ENCODE assay signal across 9 mouse cellular contexts in genomic region chr5:134668495-134668894, GRCm38 (mm10). TPM values are rescaled to one million over a fixed set of nuclear protein-coding genes. Genes with fewer than 3 reads are reported as not detected.
DNase-seq lines count a peak whose midpoint lies in the region; ATAC-seq lines count a peak whose summit lies in the region.
"Had no signal": no experiment of that assay in that cellular context is flagged by ENCODE, and none has a peak within 500 bp of the region (broad histone marks: within the 10 kb centered on the region; RNA-seq: fewer than 3 reads in every experiment).

No protein-coding gene starts in this region.

- no peak for ATAC-seq in midbrain, embryonic 16.5 days
- no peak for ATAC-seq in embryonic facial prominence, embryonic 14.5 days (ENCODE audit: low read depth)
- ATAC-seq in liver, embryonic 13.5 days (ENCODE audit: low read depth), result 0 out of 2 replicates have a peak, but pooled peaks have one; percentile 5

- H3K36me3 ChIP-seq in midbrain, embryonic 10.5 days, result peaks cover 81% of the 10 kb centered on the region
- H3K36me3 ChIP-seq in midbrain, embryonic 16.5 days (ENCODE audit: control insufficient read depth, insufficient read depth, low read length), result peaks cover 45% of the 10 kb centered on the region
- H3K36me3 ChIP-seq in embryonic facial prominence, embryonic 14.5 days (ENCODE audit: control insufficient read depth, insufficient read depth, low read length), result peaks cover 77% of the 10 kb centered on the region
- no peaks in the 10 kb centered on the region for H3K36me3 ChIP-seq in liver, embryonic 13.5 days

- DNase-seq in adrenal gland, postnatal 14 days, result peak; percentile 55
- no peak for DNase-seq in adrenal gland, adult 2 months
- DNase-seq in midbrain, embryonic 10.5 days (ENCODE audit: low spot score), result peak; percentile 67
- peak; percentile 38 for DNase-seq in embryonic facial prominence, embryonic 14.5 days (ENCODE audit: low spot score)
- no peak for DNase-seq in liver, embryonic 13.5 days
- DNase-seq in layer of hippocampus, postnatal 36 days, result no peak
- DNase-seq in thymus, postnatal 25 days, result no peak

- H3K4me2 ChIP-seq in midbrain, embryonic 16.5 days (ENCODE audit: low read length), result no peak overlapping the region
- H3K4me2 ChIP-seq in embryonic facial prominence, embryonic 14.5 days (ENCODE audit: low read depth, low read length), result no peak overlapping the region
- no peak overlapping the region for H3K4me2 ChIP-seq in liver, embryonic 13.5 days

- H3K9me3 ChIP-seq in midbrain, embryonic 10.5 days (replicated peaks), result no peaks in the 10 kb centered on the region
- no peaks in the 10 kb centered on the region for H3K9me3 ChIP-seq in midbrain, embryonic 16.5 days (replicated peaks; ENCODE audit: control insufficient read depth, low read length, poor library complexity, severe bottlenecking)
- H3K9me3 ChIP-seq in embryonic facial prominence, embryonic 14.5 days (ENCODE audit: control insufficient read depth, low read length), result no peaks in the 10 kb centered on the region
- no peaks in the 10 kb centered on the region for H3K9me3 ChIP-seq in liver, embryonic 13.5 days (replicated peaks)

- H3K4me1 ChIP-seq in midbrain, embryonic 10.5 days, result peaks cover 16% of the 10 kb centered on the region
- H3K4me1 ChIP-seq in midbrain, embryonic 16.5 days (ENCODE audit: control insufficient read depth, insufficient read depth, low read length), result peaks cover 2% of the 10 kb centered on the region; the same call in 1 of the 2 replicates
- H3K4me1 ChIP-seq in embryonic facial prominence, embryonic 14.5 days (ENCODE audit: control insufficient read depth, insufficient read depth, low read length), result no peaks in the 10 kb centered on the region
- H3K4me1 ChIP-seq in liver, embryonic 13.5 days (replicated peaks), result no peaks in the 10 kb centered on the region

- H3K9ac ChIP-seq in midbrain, embryonic 16.5 days (ENCODE audit: low read depth, low read length), result no peak overlapping the region
- no peak overlapping the region for H3K9ac ChIP-seq in embryonic facial prominence, embryonic 14.5 days (ENCODE audit: low read depth, low read length)
- H3K9ac ChIP-seq in liver, embryonic 13.5 days, result no peak overlapping the region

- H3K4me3 ChIP-seq in midbrain, embryonic 10.5 days, result no peak overlapping the region
- no peak overlapping the region for H3K4me3 ChIP-seq in midbrain, embryonic 16.5 days (ENCODE audit: low read depth, low read length)
- H3K4me3 ChIP-seq in embryonic facial prominence, embryonic 14.5 days (ENCODE audit: low read depth, low read length), result no peak overlapping the region
- no peak overlapping the region for H3K4me3 ChIP-seq in liver, embryonic 13.5 days (replicated peaks)
- H3K4me3 ChIP-seq: myocyte had no signal

- no peaks in the 10 kb centered on the region for H3K27me3 ChIP-seq in midbrain, embryonic 10.5 days (ENCODE audit: low read depth, poor library complexity, severe bottlenecking)
- H3K27me3 ChIP-seq in midbrain, embryonic 16.5 days (ENCODE audit: control insufficient read depth, insufficient read depth, low read depth, low read length), result no peaks in the 10 kb centered on the region
- no peaks in the 10 kb centered on the region for H3K27me3 ChIP-seq in embryonic facial prominence, embryonic 14.5 days (replicated peaks; ENCODE audit: control insufficient read depth, insufficient read depth, low read length)
- no peaks in the 10 kb centered on the region for H3K27me3 ChIP-seq in liver, embryonic 13.5 days

- 21% methylated on average over 8 of the region's 8 CpGs for WGBS in midbrain, embryonic 10.5 days
- 25% methylated on average over 8 of the region's 8 CpGs for WGBS in midbrain, embryonic 16.5 days
- 32% methylated on average over 8 of the region's 8 CpGs for WGBS in embryonic facial prominence, embryonic 14.5 days
- 62% methylated on average over 8 of the region's 8 CpGs for WGBS in liver, embryonic 13.5 days (ENCODE audit: insufficient replicate concordance)

- H3K27ac ChIP-seq in midbrain, embryonic 10.5 days (replicated peaks), result no peak overlapping the region; the same call in 1 of the 2 replicates
- no peak overlapping the region for H3K27ac ChIP-seq in midbrain, embryonic 16.5 days (ENCODE audit: low read length)
- H3K27ac ChIP-seq in embryonic facial prominence, embryonic 14.5 days (replicated peaks; ENCODE audit: low read depth, low read length), result no peak overlapping the region
- no peak overlapping the region for H3K27ac ChIP-seq in liver, embryonic 13.5 days

RNA-seq across cellular contexts. Expression of gene Limk1, which starts 19.9 kb away (rescaled TPM):
- 17.9 and 23.7 TPM in 2 replicates for total RNA-seq in adrenal gland, postnatal 14 days (2021)
- total RNA-seq in adrenal gland, adult 2 months (2021), result 10 to 100 TPM; 20.6 to 22.1 TPM
- 36.5 and 38.4 TPM in 2 replicates for polyA plus RNA-seq in adrenal gland, adult 2 months (2012; rRNA removed)
- polyA plus RNA-seq in midbrain, embryonic 10.5 days (2016; fragmentation: Nextera tagmentation; extraction: Ambion mirVana), result 8.0 and 9.8 TPM in 2 replicates
- polyA plus RNA-seq in midbrain, embryonic 16.5 days (2015; fragmentation: Nextera tagmentation; extraction: Ambion mirVana), result 17.8 and 20.1 TPM in 2 replicates
- polyA plus RNA-seq in embryonic facial prominence, embryonic 14.5 days (2014; fragmentation: Nextera tagmentation; extraction: Ambion mirVana), result 6.2 and 8.5 TPM in 2 replicates
- polyA plus RNA-seq in liver, embryonic 13.5 days (2015; fragmentation: Nextera tagmentation; extraction: Ambion mirVana), result 0.75 and 0.98 TPM in 2 replicates
- total RNA-seq in layer of hippocampus, postnatal 36 days (2021), result 10 to 100 TPM; 39.1 to 40.1 TPM

RNA-seq across cellular contexts. Expression of gene Eif4h, which starts 29.2 kb away (rescaled TPM):
- 277 and 309 TPM in 2 replicates for total RNA-seq in adrenal gland, postnatal 14 days (2021)
- 100 to 1,000 TPM; 243 to 252 TPM for total RNA-seq in adrenal gland, adult 2 months (2021)
- 186 and 212 TPM in 2 replicates for polyA plus RNA-seq in adrenal gland, adult 2 months (2012; rRNA removed)
- 537 and 556 TPM in 2 replicates for polyA plus RNA-seq in midbrain, embryonic 10.5 days (2016; fragmentation: Nextera tagmentation; extraction: Ambion mirVana)
- 321 and 329 TPM in 2 replicates for polyA plus RNA-seq in midbrain, embryonic 16.5 days (2015; fragmentation: Nextera tagmentation; extraction: Ambion mirVana)
- 365 and 410 TPM in 2 replicates for polyA plus RNA-seq in embryonic facial prominence, embryonic 14.5 days (2014; fragmentation: Nextera tagmentation; extraction: Ambion mirVana)
- 229 and 233 TPM in 2 replicates for polyA plus RNA-seq in liver, embryonic 13.5 days (2015; fragmentation: Nextera tagmentation; extraction: Ambion mirVana)
- total RNA-seq in layer of hippocampus, postnatal 36 days (2021), result 100 to 1,000 TPM; 304 to 317 TPM

RNA-seq across cellular contexts. Expression of gene Lat2, which starts 53.7 kb away (rescaled TPM):
- total RNA-seq in adrenal gland, postnatal 14 days (2021), result 2.2 and 7.1 TPM in 2 replicates
- 1 to 10 TPM; 2.8 to 6.3 TPM for total RNA-seq in adrenal gland, adult 2 months (2021)
- polyA plus RNA-seq in adrenal gland, adult 2 months (2012; rRNA removed), result 1.9 and 2.7 TPM in 2 replicates
- 3.6 and 4.6 TPM in 2 replicates for polyA plus RNA-seq in midbrain, embryonic 10.5 days (2016; fragmentation: Nextera tagmentation; extraction: Ambion mirVana)
- 2.4 and 2.7 TPM in 2 replicates for polyA plus RNA-seq in midbrain, embryonic 16.5 days (2015; fragmentation: Nextera tagmentation; extraction: Ambion mirVana)
- 2.8 and 4.5 TPM in 2 replicates for polyA plus RNA-seq in embryonic facial prominence, embryonic 14.5 days (2014; fragmentation: Nextera tagmentation; extraction: Ambion mirVana)
- 1.6 TPM in 2 replicates for polyA plus RNA-seq in liver, embryonic 13.5 days (2015; fragmentation: Nextera tagmentation; extraction: Ambion mirVana)
- 1 to 10 TPM; 3.4 to 3.7 TPM for total RNA-seq in layer of hippocampus, postnatal 36 days (2021)

Comparison
In these comparisons a context has a peak if more than half of its experiments do, and no peak if none do; other contexts are left out.
1. DNase-seq: peak in adrenal gland, postnatal 14 days (single experiment), midbrain, embryonic 10.5 days (single experiment) and embryonic facial prominence, embryonic 14.5 days (single experiment); none in adrenal gland, adult 2 months (single experiment), liver, embryonic 13.5 days (single experiment), layer of hippocampus, postnatal 36 days (0 of 2) and thymus, postnatal 25 days (single experiment).